Mouse (Mus musculus) telencephalon, adult 2 months (tissue): ENCODE results near the gene Olfr8.
"Not testable (repeated sequence)": the region's sequence is repeated elsewhere in the genome, so short reads cannot be mapped to it uniquely, and the experiment has no call there.

Source experiments
- DNase-seq: peaks from one replicate; pipeline ENCODE4 v3.0.0-alpha.2; 2011; ENCODE audit warnings: low read depth, low spot score

Gene Olfr8

GRCm38 (mm10) chr10:78950336-78950735 is at the start of gene Olfr8:
TSS of gene Olfr8 (plus strand) at chr10:78950636.
- DNase-seq, result not testable (repeated sequence)

DNA sequence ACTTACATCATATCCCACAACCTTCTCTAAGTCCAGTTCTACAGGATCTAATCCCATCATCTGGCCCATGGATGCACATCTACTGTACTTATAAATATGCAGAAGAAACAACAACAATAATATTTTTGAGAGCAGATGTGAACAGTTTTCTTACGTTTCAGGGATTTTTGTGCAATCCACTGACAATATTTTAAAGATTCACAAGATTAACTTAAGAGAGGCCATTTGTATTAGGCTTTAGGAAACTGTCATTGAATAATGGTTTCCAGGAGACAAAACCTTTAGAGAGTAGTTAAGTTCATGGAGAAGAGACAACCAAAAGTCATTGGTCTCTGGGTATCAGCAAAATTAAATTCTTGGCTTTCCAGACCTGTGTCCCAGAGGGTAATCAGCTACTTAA is 37.6 kb upstream of the Olfr8 start, which contains the start of gene Olfr1354:
TSS of gene Olfr1354 (plus strand) at position 301 of the 400 bp plus-strand sequence.
- not testable (repeated sequence) for DNase-seq

DNA sequence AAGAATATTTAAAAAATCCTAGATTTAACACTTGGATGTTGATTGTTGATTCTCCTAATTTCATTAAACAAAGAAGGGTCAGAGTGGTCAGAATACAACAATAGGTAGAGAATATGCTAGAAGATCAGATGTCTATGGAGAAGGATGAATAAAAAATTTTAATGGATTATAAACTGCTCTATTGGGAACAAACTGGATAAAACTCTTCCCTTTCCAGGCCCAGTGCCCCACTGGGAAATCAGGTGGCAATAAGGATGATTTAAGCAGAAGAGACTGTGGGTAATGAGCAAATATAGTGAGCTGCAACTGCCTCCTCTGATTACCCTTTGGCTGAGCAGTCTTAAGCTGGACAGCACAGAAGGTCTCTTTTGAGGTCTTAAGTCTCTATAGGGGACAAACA is 12.6 kb downstream of the Olfr8 start, which contains the start of gene Olfr1353:
TSS of gene Olfr1353 (plus strand) at position 301 of the 400 bp plus-strand sequence.
- not testable (repeated sequence) for DNase-seq

GRCm38 (mm10) chr10:78980750-78981149 is 30.3 kb downstream of the Olfr8 start, which contains the start of gene Olfr1352:
TSS of gene Olfr1352 (plus strand) at chr10:78981050.
- DNase-seq, result no peak
